Mouse (Mus musculus): ENCODE measurements around the gene Tle4.

Gene Tle4

DNA sequence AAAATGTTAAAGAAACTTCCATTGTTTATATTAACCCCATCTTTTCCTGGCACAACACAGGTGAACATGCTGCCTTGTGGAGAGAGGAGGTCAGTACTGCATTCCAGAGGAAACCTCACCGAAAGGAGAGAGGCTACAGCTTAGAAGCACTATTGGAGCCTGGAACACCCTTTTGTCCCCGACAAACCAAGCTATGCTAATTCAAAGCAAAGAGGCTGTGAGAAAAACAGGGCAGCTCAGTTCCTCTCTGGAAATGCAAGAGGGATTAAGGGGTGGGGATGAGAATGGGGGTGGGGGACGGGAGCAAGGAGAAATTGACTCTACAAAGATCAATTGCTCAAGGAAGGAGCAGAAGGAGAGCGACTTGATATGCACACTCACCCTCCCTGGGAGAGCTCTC lies 182.9 kb downstream of the Tle4 start:
- no peak for DNase-seq (ENCODE audit: low read depth, low spot score)

DNA sequence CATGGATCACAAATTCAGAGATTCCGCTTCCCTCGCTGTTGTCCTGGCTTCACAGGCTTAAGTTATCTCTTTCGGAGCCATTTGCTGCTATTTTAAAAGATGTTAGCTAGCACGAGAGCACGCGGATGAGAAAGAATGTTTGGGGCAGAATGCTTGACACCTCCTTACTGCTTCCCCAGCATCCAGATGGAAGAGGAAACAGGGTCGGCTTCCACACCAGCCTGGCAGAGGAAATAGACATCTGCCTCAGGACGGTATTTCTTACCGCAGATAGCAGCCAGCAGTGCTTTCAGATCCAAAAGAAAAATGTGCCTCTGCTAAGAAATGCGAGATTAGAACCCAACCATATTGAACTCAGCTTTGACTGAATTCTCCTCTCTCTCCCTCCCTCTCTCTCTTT lies 191.2 kb downstream of the Tle4 start:
- DNase-seq (ENCODE audit: low read depth, low spot score) = no peak
